Mouse (Mus musculus): Measurements from ENCODE around the gene Pdik1l.
A peak's percentile ranks its signal among the peaks of the same experiment; 100 is the strongest.

Pdik1l gene

GRCm38 (mm10) chr4:134246256-134246655 is 41.4 kb downstream of the Pdik1l start:
- no peak for DNase-seq (ENCODE audit: low read depth, low spot score)
- H3K36me3 ChIP-seq (ENCODE audit: control insufficient read depth, insufficient read depth, low read length, poor library complexity, severe bottlenecking), result no peaks in the 10 kb centered on the region
- H3K27me3 ChIP-seq (ENCODE audit: control insufficient read depth, insufficient read depth, low read length, poor library complexity, severe bottlenecking), result no peaks in the 10 kb centered on the region

GRCm38 (mm10) chr4:134245148-134245843 is 42.4 kb downstream of the Pdik1l start, which contains the start of gene Zfp593:
TSS of gene Zfp593 (minus strand) at chr4:134245592.
- DNase-seq (ENCODE audit: low read depth, low spot score), result peak; percentile 95
- Histone ChIP-seq H3K27me3 (ENCODE audit: control insufficient read depth, insufficient read depth, low read length, poor library complexity, severe bottlenecking) (no peaks in the 10 kb centered on the region), H3K36me3 (ENCODE audit: control insufficient read depth, insufficient read depth, low read length, poor library complexity, severe bottlenecking) (no peaks in the 10 kb centered on the region)

- no peak for DNase-seq (ENCODE audit: low read depth, low spot score)
- Histone ChIP-seq H3K27me3 (ENCODE audit: control insufficient read depth, insufficient read depth, low read length, poor library complexity, severe bottlenecking) (no peaks in the 10 kb centered on the region), H3K36me3 (ENCODE audit: control insufficient read depth, insufficient read depth, low read length, poor library complexity, severe bottlenecking) (no peaks in the 10 kb centered on the region)
These were observed 44.0 kb downstream of the Pdik1l start, which contains the start of gene E130218I03Rik for GRCm38 (mm10) chr4:134243516-134244250. TSS of gene E130218I03Rik (plus strand) at chr4:134243662.

GRCm38 (mm10) chr4:134238686-134239085 is 49.0 kb downstream of the Pdik1l start:
- DNase-seq (ENCODE audit: low read depth, low spot score), result no peak
- H3K36me3 ChIP-seq (ENCODE audit: control insufficient read depth, insufficient read depth, low read length, poor library complexity, severe bottlenecking), result no peaks in the 10 kb centered on the region
- no peaks in the 10 kb centered on the region for H3K27me3 ChIP-seq (ENCODE audit: control insufficient read depth, insufficient read depth, low read length, poor library complexity, severe bottlenecking)

GRCm38 (mm10) chr4:134238279-134238651 is 49.4 kb downstream of the Pdik1l start, which contains the start of gene Cnksr1:
TSS of gene Cnksr1 (minus strand) at chr4:134238399.
- no peak for DNase-seq (ENCODE audit: low read depth, low spot score)
- H3K36me3 ChIP-seq (ENCODE audit: control insufficient read depth, insufficient read depth, low read length, poor library complexity, severe bottlenecking), result no peaks in the 10 kb centered on the region

GRCm38 (mm10) chr4:134237582-134238278 is 50.0 kb downstream of the Pdik1l start:
- DNase-seq (ENCODE audit: low read depth, low spot score), result no peak
- H3K27me3 ChIP-seq (ENCODE audit: control insufficient read depth, insufficient read depth, low read length, poor library complexity, severe bottlenecking), result no peaks in the 10 kb centered on the region

More at GRCm38 (mm10) chr4:134238279-134238651, 49.4 kb downstream of the Pdik1l start, which contains the start of gene Cnksr1:
- H3K27me3 ChIP-seq (ENCODE audit: control insufficient read depth, insufficient read depth, low read length, poor library complexity, severe bottlenecking), result no peaks in the 10 kb centered on the region

GRCm38 (mm10) chr4:134234876-134235275 is 52.8 kb downstream of the Pdik1l start:
- DNase-seq (ENCODE audit: low read depth, low spot score), result no peak
- no peaks in the 10 kb centered on the region for H3K27me3 ChIP-seq (ENCODE audit: control insufficient read depth, insufficient read depth, low read length, poor library complexity, severe bottlenecking)
- no peaks in the 10 kb centered on the region for H3K36me3 ChIP-seq (ENCODE audit: control insufficient read depth, insufficient read depth, low read length, poor library complexity, severe bottlenecking)

More at GRCm38 (mm10) chr4:134237582-134238278, 50.0 kb downstream of the Pdik1l start:
- H3K36me3 ChIP-seq (ENCODE audit: control insufficient read depth, insufficient read depth, low read length, poor library complexity, severe bottlenecking), result no peaks in the 10 kb centered on the region

- Histone ChIP-seq H3K27me3 (ENCODE audit: control insufficient read depth, insufficient read depth, low read length, poor library complexity, severe bottlenecking) (no peaks in the 10 kb centered on the region), H3K36me3 (ENCODE audit: control insufficient read depth, insufficient read depth, low read length, poor library complexity, severe bottlenecking) (no peaks in the 10 kb centered on the region)
- no peak for DNase-seq (ENCODE audit: low read depth, low spot score)
These were observed 57.3 kb downstream of the Pdik1l start for GRCm38 (mm10) chr4:134230431-134230830.

GRCm38 (mm10) chr4:134227194-134227593 is 60.5 kb downstream of the Pdik1l start, which contains the start of gene Catsper4:
TSS of gene Catsper4 (minus strand) at chr4:134227383.
- H3K27me3 ChIP-seq (ENCODE audit: control insufficient read depth, insufficient read depth, low read length, poor library complexity, severe bottlenecking), result no peaks in the 10 kb centered on the region
- peak; percentile 13 for DNase-seq (ENCODE audit: low read depth, low spot score)
- no peaks in the 10 kb centered on the region for H3K36me3 ChIP-seq (ENCODE audit: control insufficient read depth, insufficient read depth, low read length, poor library complexity, severe bottlenecking)
